9 mouse cellular contexts compared by ENCODE assay signal in genomic region chr9:46110648-46111047, GRCm38 (mm10).
DNase-seq lines count a peak whose midpoint lies in the region; ATAC-seq and TF ChIP-seq lines count a peak whose summit lies in the region.
"Had no signal": no experiment of that assay in that cellular context is flagged by ENCODE, and none has a peak within 500 bp of the region (broad histone marks: within the 10 kb centered on the region; RNA-seq: fewer than 3 reads in every experiment).

No protein-coding gene starts in this region.

- no peak overlapping the region for H3K9ac ChIP-seq in embryonic facial prominence, embryonic 14.5 days (ENCODE audit: low read depth, low read length)
- H3K9ac ChIP-seq in forebrain, embryonic 14.5 days (ENCODE audit: low read length) = no peak overlapping the region

- H3K4me3 ChIP-seq in embryonic facial prominence, embryonic 14.5 days (ENCODE audit: low read depth, low read length) = no peak overlapping the region
- H3K4me3 ChIP-seq in kidney, adult 2 months (ENCODE audit: insufficient read depth, low read depth, low read length) = no peak overlapping the region; the same call in 1 of the 2 replicates
- no peak overlapping the region for H3K4me3 ChIP-seq in forebrain, embryonic 14.5 days (ENCODE audit: low read depth, low read length)

- no peak for TF ChIP-seq POLR2A in kidney, adult 2 months (IDR thresholded peaks at IDR 0.05; ENCODE audit: low read depth, low read length)

- H3K27me3 ChIP-seq in embryonic facial prominence, embryonic 14.5 days (replicated peaks; ENCODE audit: control insufficient read depth, insufficient read depth, low read length) = no peaks in the 10 kb centered on the region
- no peaks in the 10 kb centered on the region for H3K27me3 ChIP-seq in kidney, adult 2 months (replicated peaks; ENCODE audit: control insufficient read depth, insufficient read depth, low read length)
- no peaks in the 10 kb centered on the region for H3K27me3 ChIP-seq in forebrain, embryonic 14.5 days (replicated peaks; ENCODE audit: control insufficient read depth, insufficient read depth, low read length)

- DNase-seq in R1 (ENCODE audit: low read depth, low spot score) = peak; percentile 16
- peak; percentile 53 for DNase-seq in embryonic facial prominence, embryonic 14.5 days (ENCODE audit: low spot score)
- peak; percentile 68 for DNase-seq in kidney, adult 2 months
- peak; percentile 39 for DNase-seq in lung, postnatal 14 days
- no peak for DNase-seq in frontal cortex, postnatal 14 days (ENCODE audit: low spot score in 2 of 2)
- no peak for DNase-seq in forebrain, embryonic 14.5 days (ENCODE audit: low spot score)
- no peak for DNase-seq in neural tube, embryonic 10.5 days (ENCODE audit: extremely low spot score, low spot score)
- DNase-seq in ovary, postnatal 14 days (ENCODE audit: low spot score) = no peak
- DNase-seq: thymus, adult 18-20 months had no signal

- peak overlapping the region; percentile 39; the same call in 1 of the 2 replicates for H3K27ac ChIP-seq in embryonic facial prominence, embryonic 14.5 days (replicated peaks; ENCODE audit: low read depth, low read length)
- H3K27ac ChIP-seq in kidney, adult 2 months (ENCODE audit: insufficient read depth, low read depth, low read length) = 0 out of 2 replicates have a peak overlapping the region, but pooled peaks have one; percentile 26
- H3K27ac ChIP-seq in forebrain, embryonic 14.5 days (ENCODE audit: low read depth, low read length) = no peak overlapping the region

- no peak for TF ChIP-seq CTCF in kidney, adult 2 months (conservative IDR thresholded peaks at IDR 0.05; ENCODE audit: insufficient read depth, insufficient read length, low read depth, low read length)

- no peaks in the 10 kb centered on the region for H3K36me3 ChIP-seq in embryonic facial prominence, embryonic 14.5 days (ENCODE audit: control insufficient read depth, insufficient read depth, low read length)
- H3K36me3 ChIP-seq in kidney, adult 2 months (ENCODE audit: control insufficient read depth, insufficient read depth, low read length) = no peaks in the 10 kb centered on the region
- H3K36me3 ChIP-seq in forebrain, embryonic 14.5 days (ENCODE audit: control insufficient read depth, insufficient read depth, low read length) = no peaks in the 10 kb centered on the region

- H3K4me1 ChIP-seq in embryonic facial prominence, embryonic 14.5 days (ENCODE audit: control insufficient read depth, insufficient read depth, low read length) = peaks cover 31% of the 10 kb centered on the region
- H3K4me1 ChIP-seq in kidney, adult 2 months (ENCODE audit: control insufficient read depth, insufficient read depth, low read length) = peaks cover 37% of the 10 kb centered on the region
- peaks cover 12% of the 10 kb centered on the region for H3K4me1 ChIP-seq in forebrain, embryonic 14.5 days (ENCODE audit: control insufficient read depth, insufficient read depth, low read length)

- no peaks in the 10 kb centered on the region for H3K9me3 ChIP-seq in embryonic facial prominence, embryonic 14.5 days (ENCODE audit: control insufficient read depth, low read length)
- no peaks in the 10 kb centered on the region for H3K9me3 ChIP-seq in forebrain, embryonic 14.5 days (replicated peaks; ENCODE audit: control insufficient read depth, low read length)

- H3K4me2 ChIP-seq in embryonic facial prominence, embryonic 14.5 days (ENCODE audit: low read depth, low read length) = no peak overlapping the region
- no peak overlapping the region for H3K4me2 ChIP-seq in forebrain, embryonic 14.5 days (ENCODE audit: low read length)

- 45% methylated on average over 7 of the region's 7 CpGs for WGBS in embryonic facial prominence, embryonic 14.5 days
- 28% methylated on average over 7 of the region's 7 CpGs for WGBS in kidney, adult 2 months
- 75% methylated on average over 7 of the region's 7 CpGs for WGBS in forebrain, embryonic 14.5 days

- ATAC-seq in embryonic facial prominence, embryonic 14.5 days (ENCODE audit: low read depth) = no peak
- ATAC-seq in forebrain, embryonic 14.5 days = no peak

Comparison
In these comparisons a context has a peak if more than half of its experiments do, and no peak if none do; other contexts are left out.
1. DNase-seq: peak in R1 (single experiment), embryonic facial prominence, embryonic 14.5 days (single experiment), kidney, adult 2 months (single experiment) and lung, postnatal 14 days (single experiment); none in frontal cortex, postnatal 14 days (0 of 2), forebrain, embryonic 14.5 days (single experiment), neural tube, embryonic 10.5 days (single experiment) and ovary, postnatal 14 days (single experiment).